8 mouse cellular contexts compared by ENCODE assay signal in the genomic region with DNA sequence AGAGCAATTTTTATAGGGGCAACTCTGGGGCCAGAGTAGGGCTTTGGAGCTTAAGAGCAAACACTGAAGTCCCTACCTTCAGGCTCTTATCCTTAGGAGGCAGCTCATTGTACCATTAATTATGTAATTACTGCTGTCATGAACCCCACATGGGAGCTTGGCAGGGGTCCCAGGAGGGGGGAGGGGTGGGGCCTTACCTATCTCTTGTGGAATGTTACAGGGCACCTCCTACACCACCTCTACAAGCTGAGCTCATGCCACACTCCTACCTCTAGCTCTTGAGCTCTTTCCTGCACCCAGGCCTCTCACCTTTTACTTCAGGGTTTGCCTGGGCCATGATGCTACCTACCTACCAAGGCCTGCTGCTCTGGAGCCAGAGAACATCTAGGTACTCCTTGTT. TPM values are rescaled to one million over a fixed set of nuclear protein-coding genes. Genes with fewer than 3 reads are reported as not detected.
A peak's percentile ranks its signal among the peaks of the same experiment; 100 is the strongest.
DNase-seq lines count a peak whose midpoint lies in the region; ATAC-seq and TF ChIP-seq lines count a peak whose summit lies in the region.

No protein-coding gene starts in this region.

- no peak overlapping the region for H3K4me3 ChIP-seq in hindbrain, embryonic 11.5 days (ENCODE audit: low read depth, low read length)
- H3K4me3 ChIP-seq in lung, adult 2 months (replicated peaks; ENCODE audit: extremely low read depth, low read depth, low read length), result no peak overlapping the region

- peak; percentile 56 for DNase-seq in urinary bladder, postnatal 25 days (ENCODE audit: low spot score)
- DNase-seq in urinary bladder, adult 2 months (ENCODE audit: low spot score), result no peak
- no peak for DNase-seq in hindbrain, embryonic 11.5 days (ENCODE audit: low spot score)
- peak; percentile 64 for DNase-seq in lung, adult 2 months
- peak; percentile 60 to 67 for DNase-seq in urinary bladder, postnatal 36 days (ENCODE audit: low spot score in 2 of 2)
- DNase-seq in gastrocnemius, adult 18-20 months (ENCODE audit: low spot score), result no peak
- DNase-seq in adipocyte (ENCODE audit: low spot score), result no peak

- no peak for ATAC-seq in hindbrain, embryonic 11.5 days (ENCODE audit: low FRiP score)
- ATAC-seq in activated CD4-positive, CD25-positive, alpha-beta regulatory T cell, adult 4 months, result no peak

- no peak overlapping the region for H3K4me2 ChIP-seq in hindbrain, embryonic 11.5 days (replicated peaks; ENCODE audit: low read depth, low read length)

- no peaks in the 10 kb centered on the region for H3K9me3 ChIP-seq in hindbrain, embryonic 11.5 days (ENCODE audit: control insufficient read depth, low read length)

- no peak for TF ChIP-seq POLR2A in lung, adult 2 months (IDR thresholded peaks at IDR 0.05; ENCODE audit: borderline replicate concordance, extremely low read depth, low read depth, low read length)

- no peak overlapping the region for H3K9ac ChIP-seq in hindbrain, embryonic 11.5 days (ENCODE audit: low read depth, low read length)

- peaks cover 36% of the 10 kb centered on the region for H3K4me1 ChIP-seq in hindbrain, embryonic 11.5 days (replicated peaks; ENCODE audit: control insufficient read depth, insufficient read depth, low read length)
- H3K4me1 ChIP-seq in lung, adult 2 months (ENCODE audit: control insufficient read depth, insufficient read depth, low read length), result peaks cover 13% of the 10 kb centered on the region

- H3K27me3 ChIP-seq in hindbrain, embryonic 11.5 days (ENCODE audit: control insufficient read depth, insufficient read depth, low read length), result no peaks in the 10 kb centered on the region

- TF ChIP-seq CTCF in lung, adult 2 months (IDR thresholded peaks at IDR 0.05; ENCODE audit: insufficient read depth, low read length), result no peak

- peak overlapping the region; percentile 97; the same call in 1 of the 2 replicates for H3K27ac ChIP-seq in hindbrain, embryonic 11.5 days (ENCODE audit: low read depth, low read length)

- no peaks in the 10 kb centered on the region for H3K36me3 ChIP-seq in hindbrain, embryonic 11.5 days (ENCODE audit: control insufficient read depth, insufficient read depth, low read length)

RNA-seq across cellular contexts. Expression of a gene that starts 43.9 kb away (rescaled TPM):
- polyA plus RNA-seq in urinary bladder, adult 2 months (2012; rRNA removed), result 157 and 168 TPM in 2 replicates
- polyA plus RNA-seq in hindbrain, embryonic 11.5 days (2014; fragmentation: Nextera tagmentation; extraction: Ambion mirVana), result 40.4 and 44.7 TPM in 2 replicates
- polyA plus RNA-seq in lung, adult 2 months (2012; rRNA removed), result 206 and 236 TPM in 2 replicates
- polyA plus RNA-seq in activated CD4-positive, CD25-positive, alpha-beta regulatory T cell, adult 4 months (2017; shearing (Covaris generic)), result 10 to 100 TPM; 23.6 to 35.9 TPM
- total RNA-seq in gastrocnemius, adult 18-20 months (2021), result 10 to 100 TPM; 32.4 to 35.9 TPM

Comparison
In these comparisons a context has a peak if more than half of its experiments do, and no peak if none do; other contexts are left out.
1. DNase-seq: peak in urinary bladder, postnatal 25 days (single experiment), lung, adult 2 months (single experiment) and urinary bladder, postnatal 36 days (2 of 2); none in urinary bladder, adult 2 months (single experiment), hindbrain, embryonic 11.5 days (single experiment), gastrocnemius, adult 18-20 months (single experiment) and adipocyte (single experiment).